Mouse (Mus musculus) thymus, postnatal 10 days (tissue): ENCODE results near the gene Kcnq1.

Experiments used
- DNase-seq, 2 experiments: peaks; one replicate each; pipeline ENCODE4 v3.0.0; 2021; ENCODE audit warnings: low spot score in 2 of 2

Kcnq1 gene

GRCm38 (mm10) chr7:143275030-143275429, 168.9 kb downstream of the Kcnq1 start:
- no peak for DNase-seq

- no peak for DNase-seq
Measured at GRCm38 (mm10) chr7:143283625-143284024, 177.5 kb downstream of the Kcnq1 start.

- DNase-seq: peak; percentile 33 to 34
Measured at GRCm38 (mm10) chr7:143284866-143285265, 178.7 kb downstream of the Kcnq1 start.

- DNase-seq: no peak
Measured at GRCm38 (mm10) chr7:143285440-143285839, 179.3 kb downstream of the Kcnq1 start.

- DNase-seq: no peak
Measured at GRCm38 (mm10) chr7:143286532-143287290, 180.5 kb downstream of the Kcnq1 start.

GRCm38 (mm10) chr7:143288135-143288534, 182.0 kb downstream of the Kcnq1 start:
- no peak for DNase-seq

GRCm38 (mm10) chr7:143289082-143289849, 183.1 kb downstream of the Kcnq1 start:
- no peak for DNase-seq

GRCm38 (mm10) chr7:143294690-143295355, 188.7 kb downstream of the Kcnq1 start:
- no peak for DNase-seq

GRCm38 (mm10) chr7:143295356-143296000, 189.3 kb downstream of the Kcnq1 start:
- peak; percentile 11 to 20 for DNase-seq

- no peak for DNase-seq
Measured at GRCm38 (mm10) chr7:143296001-143296379, 189.8 kb downstream of the Kcnq1 start.

- peak; percentile 85 to 88 for DNase-seq
Measured at GRCm38 (mm10) chr7:143296384-143296801, 190.2 kb downstream of the Kcnq1 start.

GRCm38 (mm10) chr7:143300037-143300436, 193.9 kb downstream of the Kcnq1 start:
- DNase-seq: no peak

- DNase-seq: no peak
Measured at GRCm38 (mm10) chr7:143300681-143301080, 194.5 kb downstream of the Kcnq1 start.

GRCm38 (mm10) chr7:143302156-143302555, 196.0 kb downstream of the Kcnq1 start:
- DNase-seq: no peak

GRCm38 (mm10) chr7:143302593-143303238, 196.6 kb downstream of the Kcnq1 start:
- no peak for DNase-seq

GRCm38 (mm10) chr7:143303557-143303956, 197.4 kb downstream of the Kcnq1 start:
- no peak for DNase-seq

- no peak for DNase-seq
Measured at GRCm38 (mm10) chr7:143305808-143306207, 199.6 kb downstream of the Kcnq1 start.

GRCm38 (mm10) chr7:143308001-143308400, 201.8 kb downstream of the Kcnq1 start:
- DNase-seq: no peak

GRCm38 (mm10) chr7:143310311-143310710, 204.1 kb downstream of the Kcnq1 start:
- no peak for DNase-seq

GRCm38 (mm10) chr7:143310847-143311246, 204.7 kb downstream of the Kcnq1 start:
- no peak for DNase-seq

GRCm38 (mm10) chr7:143311471-143311870, 205.3 kb downstream of the Kcnq1 start:
- no peak for DNase-seq
